Mouse (Mus musculus) liver, embryonic 11.5 days (tissue): Measurements from ENCODE around the gene Akt3. TPM values are rescaled to one million over a fixed set of nuclear protein-coding genes. Genes with fewer than 3 reads are reported as not detected.

Source experiments
- ATAC-seq: fragments of 200-750 bp; cut with Nextera tagmentation; replicated peaks from 2 replicates; pipeline ENCODE4 v1.8.0; 2017; ENCODE audit warnings: moderate number of reproducible peaks, mild to moderate bottlenecking, moderate TSS enrichment, moderate library complexity; ENCODE audit not compliant: low FRiP score
- DNase-seq: peaks from one replicate; pipeline ENCODE4 v3.0.0-alpha.2; 2017; ENCODE audit warnings: low spot score
- H3K27ac ChIP-seq: fragments of 300-500 bp; sonication (generic); 2 replicates; pipeline ENCODE4 v1.5.1; 2014; ENCODE audit warnings: mild to moderate bottlenecking, low read depth, low read length, control low read depth
- H3K27me3 ChIP-seq: fragments of 300-500 bp; sonication (generic); replicated peaks from 2 replicates; pipeline ENCODE4 v1.6.1; 2014; ENCODE audit warnings: low read length, mixed read lengths; ENCODE audit not compliant: control insufficient read depth, insufficient read depth
- H3K36me3 ChIP-seq: fragments of 300-500 bp; sonication (generic); 2 replicates; pipeline ENCODE4 v1.6.1; 2014; ENCODE audit warnings: mild to moderate bottlenecking, low read length, moderate library complexity, mixed read lengths; ENCODE audit not compliant: control insufficient read depth, insufficient read depth
- H3K4me1 ChIP-seq: fragments of 300-500 bp; sonication (generic); replicated peaks from 2 replicates; pipeline ENCODE4 v1.6.1; 2014; ENCODE audit warnings: low read length, mixed read lengths; ENCODE audit not compliant: control insufficient read depth, insufficient read depth
- H3K4me2 ChIP-seq: fragments of 300-500 bp; sonication (generic); 2 replicates; pipeline ENCODE4 v1.6.1; 2014; ENCODE audit warnings: mild to moderate bottlenecking, control low read depth, moderate library complexity
- H3K4me3 ChIP-seq: fragments of 300-500 bp; sonication (generic); 2 replicates; pipeline ENCODE4 v1.5.1; 2014; ENCODE audit warnings: low read depth, low read length, control low read depth
- H3K9ac ChIP-seq: fragments of 300-500 bp; sonication (generic); 2 replicates; pipeline ENCODE4 v1.6.1; 2014; ENCODE audit warnings: low read depth, low read length, control low read depth
- H3K9me3 ChIP-seq: fragments of 300-500 bp; sonication (generic); 2 replicates; pipeline ENCODE4 v1.6.1; 2016; ENCODE audit warnings: low read length, inconsistent platforms, mixed read lengths; ENCODE audit not compliant: control insufficient read depth
- WGBS: fragments of 180-500 bp; shearing (Covaris S2); extraction: QIAGEN DNeasy Blood & Tissue Kit; methylation state at CpG from one replicate; pipeline ENCODE4 v1.1.7; 2014; 5-methylcytosine and 5-hydroxymethylcytosine counted together
- polyA plus RNA-seq: library from polyadenylated mRNA; unstranded; fragments of >200 nt; fragmentation: Nextera tagmentation; extraction: Ambion mirVana; gene quantifications from 2 replicates; pipeline ENCODE4 v1.2.1, GENCODE M21; 2014

Akt3 gene
- polyA plus RNA-seq, 1 experiment from 2014 or later = 4.3 TPM

- Histone ChIP-seq H3K4me3 (no peak overlapping the region), H3K36me3 (no peaks in the 10 kb centered on the region), H3K4me2 (peak overlapping the region; percentile 42), H3K27ac (no peak overlapping the region), H3K27me3 (no peaks in the 10 kb centered on the region), H3K4me1 (peaks cover 12% of the 10 kb centered on the region), H3K9me3 (no peaks in the 10 kb centered on the region), H3K9ac (0 out of 2 replicates have a peak overlapping the region, but pooled peaks have one; percentile 46)
- ATAC-seq = peak; percentile 51
- peak; percentile 39 for DNase-seq
- WGBS = 40% methylated on average over 16 of the region's 16 CpGs
Observed at GRCm38 (mm10) chr1:176996630-176997201, 261.3 kb downstream of the Akt3 start.

- no peak overlapping the region for H3K9ac ChIP-seq
- peaks cover 12% of the 10 kb centered on the region for H3K4me1 ChIP-seq
- H3K27me3 ChIP-seq = no peaks in the 10 kb centered on the region
- H3K4me2 ChIP-seq = no peak overlapping the region
- H3K9me3 ChIP-seq = no peaks in the 10 kb centered on the region
- H3K27ac ChIP-seq = no peak overlapping the region
- WGBS = 81% methylated on average over 3 of the region's 3 CpGs
- ATAC-seq (no peak), DNase-seq (no peak)
- no peaks in the 10 kb centered on the region for H3K36me3 ChIP-seq
- no peak overlapping the region for H3K4me3 ChIP-seq
Observed at GRCm38 (mm10) chr1:176996166-176996565, 261.8 kb downstream of the Akt3 start.

GRCm38 (mm10) chr1:176995419-176995775 lies 262.6 kb downstream of the Akt3 start:
- H3K27ac ChIP-seq = no peak overlapping the region
- H3K4me2 ChIP-seq = no peak overlapping the region
- ATAC-seq (no peak), DNase-seq (no peak)
- no peaks in the 10 kb centered on the region for H3K27me3 ChIP-seq
- H3K9me3 ChIP-seq = no peaks in the 10 kb centered on the region
- no peak overlapping the region for H3K9ac ChIP-seq
- H3K36me3 ChIP-seq = no peaks in the 10 kb centered on the region
- 83% methylated on average over 4 of the region's 4 CpGs for WGBS
- no peak overlapping the region for H3K4me3 ChIP-seq
- H3K4me1 ChIP-seq = peaks cover 12% of the 10 kb centered on the region

GRCm38 (mm10) chr1:176994707-176995418 lies 263.1 kb downstream of the Akt3 start:
- H3K4me3 ChIP-seq = no peak overlapping the region
- peaks cover 12% of the 10 kb centered on the region for H3K4me1 ChIP-seq
- H3K36me3 ChIP-seq = no peaks in the 10 kb centered on the region
- H3K4me2 ChIP-seq = no peak overlapping the region
- H3K9me3 ChIP-seq = no peaks in the 10 kb centered on the region
- H3K9ac ChIP-seq = no peak overlapping the region
- 63% methylated on average over 11 of the region's 11 CpGs for WGBS
- no peaks in the 10 kb centered on the region for H3K27me3 ChIP-seq
- H3K27ac ChIP-seq = no peak overlapping the region
- no peak for DNase-seq
- ATAC-seq = no peak

- Histone ChIP-seq H3K4me2 (no peak overlapping the region), H3K4me3 (no peak overlapping the region), H3K27ac (no peak overlapping the region), H3K9ac (no peak overlapping the region), H3K27me3 (no peaks in the 10 kb centered on the region), H3K4me1 (peaks cover 12% of the 10 kb centered on the region), H3K9me3 (no peaks in the 10 kb centered on the region), H3K36me3 (no peaks in the 10 kb centered on the region)
- DNase-seq (no peak), ATAC-seq (no peak)
- 40% methylated on average over 7 of the region's 7 CpGs for WGBS
Observed at GRCm38 (mm10) chr1:176994087-176994486, 263.9 kb downstream of the Akt3 start.

GRCm38 (mm10) chr1:176993141-176994010 lies 264.6 kb downstream of the Akt3 start:
- DNase-seq (no peak), ATAC-seq (no peak)
- Histone ChIP-seq H3K4me2 (no peak overlapping the region), H3K27ac (no peak overlapping the region), H3K4me1 (peaks cover 12% of the 10 kb centered on the region), H3K4me3 (no peak overlapping the region), H3K27me3 (no peaks in the 10 kb centered on the region), H3K9ac (no peak overlapping the region), H3K9me3 (no peaks in the 10 kb centered on the region), H3K36me3 (no peaks in the 10 kb centered on the region)
- WGBS = 60% methylated on average over 18 of the region's 18 CpGs

GRCm38 (mm10) chr1:176992517-176992916 lies 265.5 kb downstream of the Akt3 start:
- Histone ChIP-seq H3K4me2 (no peak overlapping the region), H3K9ac (no peak overlapping the region), H3K4me1 (peaks cover 12% of the 10 kb centered on the region), H3K36me3 (no peaks in the 10 kb centered on the region), H3K27me3 (no peaks in the 10 kb centered on the region), H3K4me3 (no peak overlapping the region), H3K9me3 (no peaks in the 10 kb centered on the region), H3K27ac (no peak overlapping the region)
- WGBS = 78% methylated on average over 8 of the region's 8 CpGs
- no peak for ATAC-seq
- no peak for DNase-seq

GRCm38 (mm10) chr1:176991473-176991872 lies 266.5 kb downstream of the Akt3 start:
- Histone ChIP-seq H3K9ac (no peak overlapping the region), H3K9me3 (no peaks in the 10 kb centered on the region), H3K27me3 (no peaks in the 10 kb centered on the region), H3K4me2 (no peak overlapping the region), H3K36me3 (no peaks in the 10 kb centered on the region), H3K4me1 (peaks cover 6% of the 10 kb centered on the region), H3K4me3 (no peak overlapping the region), H3K27ac (no peak overlapping the region)
- DNase-seq = no peak
- WGBS = 81% methylated on average over 4 of the region's 4 CpGs
- no peak for ATAC-seq
